Mouse (Mus musculus): ENCODE data around the gene Psmb4. TPM values are rescaled to one million over a fixed set of nuclear protein-coding genes. Genes with fewer than 3 reads are reported as not detected.
A peak's percentile ranks its signal among the peaks of the same experiment; 100 is the strongest.

Psmb4 gene
- polyA plus RNA-seq, 1 experiment from 2014 or later, result 312 TPM

DNA sequence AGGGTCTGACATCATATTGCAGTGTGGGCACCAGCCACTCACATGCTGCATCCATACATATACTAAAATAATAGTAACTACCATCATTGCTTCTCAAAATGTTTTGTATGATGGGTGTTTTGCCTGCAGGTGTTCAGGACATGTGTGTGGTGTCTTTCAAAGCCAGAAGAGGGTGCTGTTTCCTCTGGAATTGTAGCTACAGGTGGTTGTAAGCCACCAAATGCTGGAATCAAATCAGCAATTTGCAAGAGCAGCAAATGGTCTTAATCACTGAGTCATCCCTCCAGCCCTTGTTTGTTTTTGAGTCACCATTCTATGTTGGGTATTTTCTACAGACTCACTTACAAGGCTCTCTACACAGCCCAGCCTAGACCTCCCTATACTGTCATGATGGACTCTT, 1.8 kb upstream of the Psmb4 start:
- no peak overlapping the region for H3K4me3 ChIP-seq
- H3K36me3 ChIP-seq, result peaks cover 16% of the 10 kb centered on the region
- ATAC-seq (ENCODE audit: insufficient number of reproducible peaks, low FRiP score, low TSS enrichment, low read depth), result no peak
- H3K27me3 ChIP-seq, result no peaks in the 10 kb centered on the region
- H3K9me3 ChIP-seq, result no peaks in the 10 kb centered on the region
- no peak overlapping the region for H3K27ac ChIP-seq
- peaks cover 20% of the 10 kb centered on the region for H3K4me1 ChIP-seq
- no peak overlapping the region for H3K4me2 ChIP-seq
- H3K9ac ChIP-seq, result no peak overlapping the region

DNA sequence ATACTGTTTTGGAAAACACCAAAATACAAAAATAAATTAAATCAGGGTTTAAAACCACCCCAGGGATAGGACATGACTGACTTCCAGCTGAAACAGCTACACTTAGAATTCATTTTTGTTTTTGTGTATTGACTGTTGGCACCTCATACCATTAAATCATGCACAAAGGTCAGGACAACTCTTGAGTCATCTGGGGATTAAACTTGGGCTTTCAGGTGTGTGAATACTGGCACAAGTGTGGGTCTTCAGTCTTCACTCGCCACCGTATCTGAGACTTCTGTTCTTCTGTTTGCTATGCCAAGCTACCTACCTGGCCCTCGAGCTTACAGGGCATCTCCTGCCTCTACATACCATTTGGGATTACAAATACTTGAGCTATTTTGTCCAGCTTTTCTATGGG, 4.2 kb downstream of the Psmb4 start:
- Histone ChIP-seq H3K27ac (no peak overlapping the region), H3K4me2 (no peak overlapping the region), H3K9me3 (no peaks in the 10 kb centered on the region), H3K36me3 (peaks cover 73% of the 10 kb centered on the region), H3K4me1 (peaks cover 20% of the 10 kb centered on the region), H3K9ac (no peak overlapping the region), H3K27me3 (no peaks in the 10 kb centered on the region), H3K4me3 (no peak overlapping the region)
- no peak for ATAC-seq (ENCODE audit: insufficient number of reproducible peaks, low FRiP score, low TSS enrichment, low read depth)
- WGBS, result 86% methylated on average over 3 of the region's 3 CpGs

DNA sequence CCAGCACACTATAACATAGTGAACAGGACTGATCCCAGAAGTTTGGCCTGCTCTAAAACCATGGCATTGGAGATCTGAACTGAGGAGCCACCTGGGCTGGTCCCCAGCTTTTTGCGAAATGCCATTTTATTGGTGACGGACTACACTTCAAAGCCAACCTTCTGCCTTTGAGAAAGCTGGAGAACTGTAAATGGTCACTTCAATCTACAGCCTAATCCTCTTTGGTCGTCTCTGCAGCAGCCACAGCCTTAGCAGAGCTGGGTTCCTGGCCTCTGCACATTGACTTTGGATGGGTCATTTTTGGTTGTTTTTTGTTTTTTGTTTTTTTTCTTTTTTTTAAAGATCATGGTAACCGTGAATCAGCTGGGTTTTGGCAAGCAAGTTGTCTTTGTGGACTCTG, 4.9 kb downstream of the Psmb4 start:
- no peak for ATAC-seq (ENCODE audit: insufficient number of reproducible peaks, low FRiP score, low TSS enrichment, low read depth)
- peaks cover 80% of the 10 kb centered on the region for H3K36me3 ChIP-seq
- H3K9me3 ChIP-seq, result no peaks in the 10 kb centered on the region
- no peak overlapping the region for H3K4me3 ChIP-seq
- no peak overlapping the region for H3K27ac ChIP-seq
- H3K9ac ChIP-seq, result no peak overlapping the region
- WGBS, result 57% methylated on average over 4 of the region's 4 CpGs
- peaks cover 17% of the 10 kb centered on the region for H3K4me1 ChIP-seq
- no peak overlapping the region for H3K4me2 ChIP-seq
- no peaks in the 10 kb centered on the region for H3K27me3 ChIP-seq

DNA sequence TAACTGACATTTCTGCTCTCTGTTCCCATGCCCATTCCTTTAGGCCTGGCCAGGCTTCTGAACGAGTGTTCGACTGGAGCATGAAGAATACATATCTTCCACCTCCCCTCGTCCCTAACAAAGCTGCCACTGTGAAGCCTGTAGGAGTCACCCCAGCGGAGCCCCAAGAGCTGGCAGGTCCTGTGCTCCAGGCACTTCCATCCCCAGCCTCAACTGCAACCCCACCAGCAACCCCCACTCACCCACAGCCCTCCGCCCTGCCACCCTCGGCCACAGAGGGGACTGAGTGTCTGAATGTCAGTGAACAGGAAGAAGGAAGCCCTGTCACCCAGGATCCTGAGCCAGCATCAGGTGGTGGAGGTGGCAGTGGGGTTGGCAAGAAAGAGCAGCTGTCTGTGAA, 8.1 kb downstream of the Psmb4 start:
- Histone ChIP-seq H3K9ac (no peak overlapping the region), H3K4me2 (no peak overlapping the region), H3K36me3 (peaks cover 96% of the 10 kb centered on the region), H3K27me3 (no peaks in the 10 kb centered on the region), H3K4me3 (no peak overlapping the region), H3K4me1 (no peaks in the 10 kb centered on the region), H3K27ac (no peak overlapping the region), H3K9me3 (no peaks in the 10 kb centered on the region)
- WGBS, result 89% methylated on average over 6 of the region's 6 CpGs
- ATAC-seq (ENCODE audit: insufficient number of reproducible peaks, low FRiP score, low TSS enrichment, low read depth), result no peak

DNA sequence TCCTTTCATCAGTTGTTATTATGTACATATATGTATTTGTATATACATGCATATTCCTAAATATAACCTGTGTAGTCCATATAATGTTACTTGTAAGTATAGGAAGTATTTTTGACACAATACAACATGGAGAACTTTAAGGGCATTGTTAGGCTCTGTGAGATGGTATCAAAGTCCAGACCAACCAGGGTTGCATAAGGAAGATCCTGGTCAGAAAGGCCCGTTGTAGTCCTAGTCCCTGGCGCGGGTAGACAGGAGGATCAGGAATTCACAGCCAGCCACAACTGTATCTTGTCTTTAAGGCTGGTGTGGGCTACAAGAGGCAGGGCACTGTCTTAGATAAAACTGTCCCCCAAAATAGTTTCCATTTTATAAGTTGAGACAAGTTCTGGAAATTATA, 17.8 kb downstream of the Psmb4 start:
- 94% methylated on average over 3 of the region's 3 CpGs for WGBS
- no peaks in the 10 kb centered on the region for H3K9me3 ChIP-seq
- no peak overlapping the region for H3K4me3 ChIP-seq
- ATAC-seq (ENCODE audit: insufficient number of reproducible peaks, low FRiP score, low TSS enrichment, low read depth), result no peak
- H3K27ac ChIP-seq, result no peak overlapping the region
- peaks cover 75% of the 10 kb centered on the region for H3K36me3 ChIP-seq
- no peak overlapping the region for H3K4me2 ChIP-seq
- no peak overlapping the region for H3K9ac ChIP-seq
- H3K4me1 ChIP-seq, result no peaks in the 10 kb centered on the region
- H3K27me3 ChIP-seq, result no peaks in the 10 kb centered on the region

DNA sequence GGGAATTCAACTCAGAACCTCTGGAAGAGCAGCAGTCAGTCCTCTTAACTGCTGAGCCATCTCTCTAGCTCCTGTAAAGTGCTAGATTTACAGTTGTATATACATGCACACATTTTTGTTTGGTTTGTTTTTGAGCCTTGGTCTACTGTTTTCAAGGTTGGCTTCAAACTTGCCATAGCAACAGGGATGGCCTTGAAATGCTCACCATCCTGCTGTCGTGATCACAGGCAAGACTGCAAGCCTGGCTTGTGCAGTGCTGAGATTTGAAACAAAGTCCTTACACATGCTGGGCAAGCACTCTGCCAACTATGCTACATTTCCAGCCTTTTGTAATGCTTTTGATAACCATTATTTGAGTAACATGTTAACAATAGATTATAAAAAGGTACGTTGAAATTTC, 27.3 kb downstream of the Psmb4 start:
- 86% methylated on average over 2 of the region's 2 CpGs for WGBS

DNA sequence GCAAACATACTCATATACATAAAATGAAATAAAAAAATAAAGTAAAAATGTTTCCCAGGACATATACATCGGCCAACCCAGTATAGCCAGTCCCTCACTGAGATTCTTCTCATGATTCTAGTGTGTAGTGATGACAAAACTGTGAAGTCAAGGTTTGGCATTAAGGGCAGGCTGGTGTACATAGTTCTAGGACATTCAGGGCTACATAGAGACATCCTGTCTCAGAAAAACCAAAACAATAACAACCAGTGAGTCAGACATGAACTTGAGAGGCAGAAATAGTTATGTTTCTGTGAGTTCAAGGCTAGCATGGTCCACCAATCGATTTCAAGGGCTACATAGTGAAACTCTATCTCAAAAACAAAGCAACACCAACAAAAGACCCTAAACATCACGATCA, 34.5 kb downstream of the Psmb4 start:
- no peak overlapping the region for H3K9ac ChIP-seq
- H3K27ac ChIP-seq, result no peak overlapping the region
- 81% methylated on average over 3 of the region's 3 CpGs for WGBS
- no peak overlapping the region for H3K4me2 ChIP-seq
- H3K4me1 ChIP-seq, result no peaks in the 10 kb centered on the region; the same call in 1 of the 2 replicates
- no peaks in the 10 kb centered on the region for H3K27me3 ChIP-seq
- H3K4me3 ChIP-seq, result no peak overlapping the region
- peaks cover 26% of the 10 kb centered on the region for H3K36me3 ChIP-seq
- no peak for ATAC-seq (ENCODE audit: insufficient number of reproducible peaks, low FRiP score, low TSS enrichment, low read depth)
- H3K9me3 ChIP-seq, result no peaks in the 10 kb centered on the region

More for the DNA sequence above, 27.3 kb downstream of the Psmb4 start:
- Histone ChIP-seq H3K4me1 (no peaks in the 10 kb centered on the region), H3K27me3 (no peaks in the 10 kb centered on the region), H3K4me2 (no peak overlapping the region), H3K9me3 (no peaks in the 10 kb centered on the region), H3K27ac (no peak overlapping the region), H3K4me3 (no peak overlapping the region), H3K36me3 (peaks cover 69% of the 10 kb centered on the region), H3K9ac (no peak overlapping the region)
- no peak for ATAC-seq (ENCODE audit: insufficient number of reproducible peaks, low FRiP score, low TSS enrichment, low read depth)

DNA sequence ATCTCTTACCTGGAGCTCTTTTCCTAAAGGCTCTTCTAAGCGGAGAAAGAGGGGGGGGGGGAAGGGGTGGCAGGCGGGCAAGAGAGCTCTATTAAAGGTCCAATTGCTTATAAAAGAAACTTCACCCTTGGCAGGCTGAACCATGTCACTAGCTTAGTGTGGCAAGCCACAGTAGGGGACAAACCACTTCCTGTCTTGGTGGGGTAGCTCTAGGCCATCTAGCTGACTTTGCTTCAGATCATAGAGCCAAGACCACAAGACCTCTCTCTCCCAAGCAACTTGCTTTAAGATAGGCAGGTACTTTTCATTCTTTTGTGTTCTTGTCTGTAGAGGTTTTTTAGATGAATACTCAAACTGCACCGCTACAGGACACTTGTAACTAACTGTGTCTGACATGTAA, 35.0 kb downstream of the Psmb4 start:
- no peak for ATAC-seq (ENCODE audit: insufficient number of reproducible peaks, low FRiP score, low TSS enrichment, low read depth)
- H3K36me3 ChIP-seq, result peaks cover 22% of the 10 kb centered on the region
- no peak overlapping the region for H3K4me2 ChIP-seq
- no peaks in the 10 kb centered on the region; the same call in 1 of the 2 replicates for H3K4me1 ChIP-seq
- no peak overlapping the region for H3K9ac ChIP-seq
- H3K9me3 ChIP-seq, result no peaks in the 10 kb centered on the region
- 69% methylated on average over 3 of the region's 3 CpGs for WGBS
- no peak overlapping the region for H3K27ac ChIP-seq
- no peak overlapping the region for H3K4me3 ChIP-seq
- H3K27me3 ChIP-seq, result no peaks in the 10 kb centered on the region

DNA sequence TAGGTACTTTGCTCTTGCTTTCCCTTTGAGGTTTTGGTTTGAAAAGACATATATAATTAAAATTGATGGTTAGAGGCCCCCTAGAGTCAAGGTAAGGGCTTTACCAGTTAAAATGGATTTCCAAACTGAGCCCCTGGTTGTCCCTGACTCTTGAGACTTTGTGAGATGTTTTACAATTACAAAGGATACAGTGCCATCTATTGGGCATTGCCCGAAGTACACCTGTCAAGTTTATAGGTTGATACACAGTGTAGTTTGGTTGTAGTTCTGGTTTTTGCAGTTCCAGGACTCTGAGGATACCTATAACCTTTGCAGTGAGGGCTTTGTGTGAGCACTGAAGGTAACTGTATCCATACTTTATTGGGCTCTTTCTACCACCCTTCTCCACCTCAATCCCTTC, 37.4 kb downstream of the Psmb4 start:
- no peaks in the 10 kb centered on the region; the same call in 1 of the 2 replicates for H3K4me1 ChIP-seq
- no peak overlapping the region for H3K4me2 ChIP-seq
- no peaks in the 10 kb centered on the region for H3K9me3 ChIP-seq
- no peak overlapping the region for H3K27ac ChIP-seq
- no peaks in the 10 kb centered on the region for H3K27me3 ChIP-seq
- WGBS, result 19% methylated on average over 1 of the region's 1 CpGs
- H3K4me3 ChIP-seq, result no peak overlapping the region
- no peak overlapping the region for H3K9ac ChIP-seq
- ATAC-seq (ENCODE audit: insufficient number of reproducible peaks, low FRiP score, low TSS enrichment, low read depth), result no peak
- H3K36me3 ChIP-seq, result peaks cover 4% of the 10 kb centered on the region

DNA sequence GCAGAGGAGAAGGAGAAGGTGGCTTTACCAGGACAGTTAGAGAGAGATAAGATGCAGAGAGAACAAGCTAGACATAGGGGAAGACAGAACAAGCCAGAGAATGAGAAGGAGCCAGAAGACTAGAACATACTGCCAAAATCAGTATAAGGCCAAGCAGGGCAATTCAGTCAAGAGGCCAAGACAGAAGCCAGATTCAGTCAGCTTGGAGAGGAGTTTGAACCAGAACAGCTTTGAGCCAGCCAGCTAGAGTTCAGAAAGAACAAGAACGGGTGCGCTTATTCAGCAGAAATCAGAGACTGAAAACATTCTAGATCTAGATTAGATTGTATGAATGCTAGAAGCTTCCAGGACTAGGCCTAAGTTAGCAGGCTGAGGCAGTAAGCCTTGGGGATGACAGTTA, 39.4 kb downstream of the Psmb4 start:
- no peak overlapping the region for H3K27ac ChIP-seq
- H3K9me3 ChIP-seq, result no peaks in the 10 kb centered on the region
- no peak for ATAC-seq (ENCODE audit: insufficient number of reproducible peaks, low FRiP score, low TSS enrichment, low read depth)
- no peak overlapping the region for H3K4me2 ChIP-seq
- H3K9ac ChIP-seq, result no peak overlapping the region
- no peaks in the 10 kb centered on the region; the same call in 1 of the 2 replicates for H3K4me1 ChIP-seq
- H3K27me3 ChIP-seq, result no peaks in the 10 kb centered on the region
- no peaks in the 10 kb centered on the region for H3K36me3 ChIP-seq
- H3K4me3 ChIP-seq, result no peak overlapping the region
- WGBS, result 97% methylated on average over 2 of the region's 2 CpGs

DNA sequence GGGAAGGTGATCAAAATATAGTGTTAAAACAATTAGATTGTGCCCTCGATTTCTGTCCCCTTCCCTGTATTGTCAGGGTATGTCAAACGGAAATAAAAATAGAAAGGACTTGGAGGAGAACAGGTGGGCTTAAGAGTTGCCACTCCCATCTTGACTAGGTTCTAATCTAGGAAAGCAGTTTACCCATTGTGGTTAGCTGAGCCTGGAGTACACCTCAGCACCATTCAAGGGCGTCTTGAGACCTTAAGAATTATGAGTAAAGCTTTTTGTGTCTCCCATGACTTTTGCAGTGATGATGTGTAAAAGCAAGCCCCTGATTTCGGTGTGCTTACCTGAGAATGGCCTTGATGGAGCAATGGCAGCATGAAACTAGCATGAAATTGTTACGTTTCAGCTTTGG, 47.7 kb downstream of the Psmb4 start:
- H3K27me3 ChIP-seq, result no peaks in the 10 kb centered on the region
- no peak overlapping the region for H3K9ac ChIP-seq
- peak overlapping the region; percentile 64 for H3K4me3 ChIP-seq
- no peaks in the 10 kb centered on the region for H3K36me3 ChIP-seq
- no peak for ATAC-seq (ENCODE audit: insufficient number of reproducible peaks, low FRiP score, low TSS enrichment, low read depth)
- H3K9me3 ChIP-seq, result no peaks in the 10 kb centered on the region
- H3K4me1 ChIP-seq, result 0 out of 2 replicates have a peak, but pooled peaks cover 4% of the 10 kb centered on the region
- 67% methylated on average over 5 of the region's 5 CpGs for WGBS
- no peak overlapping the region; the same call in 1 of the 2 replicates for H3K27ac ChIP-seq
- peak overlapping the region; percentile 61 for H3K4me2 ChIP-seq

DNA sequence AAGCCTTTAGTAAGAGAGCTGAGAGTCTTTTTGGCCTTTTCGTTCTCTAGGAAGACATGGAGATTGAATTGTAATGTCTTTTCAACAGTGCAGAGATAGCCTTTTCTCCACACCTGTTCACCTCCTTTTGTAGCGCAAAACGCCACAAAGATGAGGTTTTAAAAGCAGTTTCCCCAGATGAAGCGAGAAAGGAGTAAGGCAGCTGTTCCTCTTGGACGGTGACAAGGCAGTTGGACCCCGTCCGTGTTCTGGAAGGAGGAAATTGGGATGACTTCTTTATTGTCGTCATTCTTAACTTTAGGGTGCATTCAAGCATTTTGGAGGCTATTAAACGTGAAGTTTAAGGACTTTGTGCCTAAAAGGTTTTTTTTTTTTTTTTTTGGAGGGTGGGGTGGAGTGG, 48.1 kb downstream of the Psmb4 start:
- no peak for ATAC-seq (ENCODE audit: insufficient number of reproducible peaks, low FRiP score, low TSS enrichment, low read depth)
- WGBS, result 10% methylated on average over 9 of the region's 9 CpGs
- Histone ChIP-seq H3K4me3 (peak overlapping the region; percentile 64), H3K4me1 (0 out of 2 replicates have a peak, but pooled peaks cover 4% of the 10 kb centered on the region), H3K9me3 (no peaks in the 10 kb centered on the region), H3K36me3 (no peaks in the 10 kb centered on the region), H3K27me3 (no peaks in the 10 kb centered on the region), H3K27ac (peak overlapping the region; percentile 98), H3K9ac (peak overlapping the region; percentile 78), H3K4me2 (peak overlapping the region; percentile 61)

DNA sequence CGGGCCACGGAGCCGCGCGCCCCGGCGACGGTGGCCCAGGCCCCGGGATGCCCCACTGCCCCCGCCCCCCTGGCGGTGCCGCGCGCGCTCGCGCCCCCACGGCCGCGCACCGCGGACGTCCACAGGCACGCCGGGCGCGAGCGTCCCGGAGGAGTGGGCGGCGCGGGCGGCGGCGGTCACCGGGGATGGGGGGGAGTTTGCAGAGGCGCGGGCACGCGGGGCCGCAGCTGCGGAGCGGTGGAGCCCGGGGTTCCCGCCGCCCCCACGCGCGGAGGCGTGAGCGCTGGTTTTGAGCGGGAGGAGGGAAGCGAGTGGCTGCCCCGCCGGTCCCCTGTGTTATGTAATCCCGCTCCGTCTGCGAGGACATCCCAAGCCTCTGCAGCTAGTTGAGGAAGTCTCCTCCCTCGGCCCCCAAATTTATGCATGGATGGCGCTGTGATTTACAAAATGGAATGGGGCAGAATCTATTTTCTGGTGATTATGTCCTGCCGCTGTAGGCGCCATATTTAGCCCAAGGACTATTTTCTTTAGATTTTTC, 48.7 kb downstream of the Psmb4 start:
- no peaks in the 10 kb centered on the region for H3K9me3 ChIP-seq
- 0 out of 2 replicates have a peak, but pooled peaks cover 4% of the 10 kb centered on the region for H3K4me1 ChIP-seq
- H3K4me2 ChIP-seq, result peak overlapping the region; percentile 61
- H3K9ac ChIP-seq, result peak overlapping the region; percentile 78
- WGBS, result under 1% methylated on average over 44 of the region's 62 CpGs
- no peaks in the 10 kb centered on the region for H3K27me3 ChIP-seq
- ATAC-seq (ENCODE audit: insufficient number of reproducible peaks, low FRiP score, low TSS enrichment, low read depth), result peak; percentile 78
- peak overlapping the region; percentile 98 for H3K27ac ChIP-seq
- H3K4me3 ChIP-seq, result peak overlapping the region; percentile 64
- H3K36me3 ChIP-seq, result no peaks in the 10 kb centered on the region

All from limb, embryonic 15.5 days (tissue).